Mouse (Mus musculus): Measurements from ENCODE around the gene Atp6v1d. TPM values are rescaled to one million over a fixed set of nuclear protein-coding genes. Genes with fewer than 3 reads are reported as not detected.

Atp6v1d gene
- total RNA-seq, 2 experiments from 2014 or later: 57.4 to 60.8 TPM

- no peak for DNase-seq
Measured at GRCm38 (mm10) chr12:78794236-78794635, 67.2 kb downstream of the Atp6v1d start.

- DNase-seq: peak; percentile 30
Measured at GRCm38 (mm10) chr12:78790791-78791190, 70.6 kb downstream of the Atp6v1d start.

Other genes with a start within 250 kb of the Atp6v1d start
- not detected for gene Fam71d, start 170.1 kb downstream of the Atp6v1d start, total RNA-seq (2021)
- gene Mpp5, start 112.7 kb downstream of the Atp6v1d start, total RNA-seq (2021): 10 to 100 TPM; 11.7 to 17.0 TPM
- 10 to 100 TPM; 39.9 to 40.3 TPM for gene Eif2s1, start 181 bp upstream of the Atp6v1d start, total RNA-seq (2021)
- under 1 TPM in 1 of 2 experiments, not detected in 1; 0.43 TPM for gene Plek2, start 45.3 kb upstream of the Atp6v1d start, total RNA-seq (2021)
- gene Tmem229b, start 146.0 kb upstream of the Atp6v1d start, total RNA-seq (2021): 1 to 10 TPM; 8.5 to 9.5 TPM
- 1 to 10 TPM; 1.3 to 2.3 TPM for gene Plekhh1, start 167.5 kb upstream of the Atp6v1d start, total RNA-seq (2021)
- 1 to 10 TPM; 1.4 to 1.6 TPM for gene Pigh, start 228.0 kb upstream of the Atp6v1d start, total RNA-seq (2021)

All from gastrocnemius, postnatal 25 days (tissue).